Mouse (Mus musculus): ENCODE data around the gene Pla2g12b. TPM values are rescaled to one million over a fixed set of nuclear protein-coding genes. Genes with fewer than 3 reads are reported as not detected.
A peak's percentile ranks its signal among the peaks of the same experiment; 100 is the strongest.

Pla2g12b gene
- polyA plus RNA-seq, 1 experiment from 2014 or later, result not detected

DNA sequence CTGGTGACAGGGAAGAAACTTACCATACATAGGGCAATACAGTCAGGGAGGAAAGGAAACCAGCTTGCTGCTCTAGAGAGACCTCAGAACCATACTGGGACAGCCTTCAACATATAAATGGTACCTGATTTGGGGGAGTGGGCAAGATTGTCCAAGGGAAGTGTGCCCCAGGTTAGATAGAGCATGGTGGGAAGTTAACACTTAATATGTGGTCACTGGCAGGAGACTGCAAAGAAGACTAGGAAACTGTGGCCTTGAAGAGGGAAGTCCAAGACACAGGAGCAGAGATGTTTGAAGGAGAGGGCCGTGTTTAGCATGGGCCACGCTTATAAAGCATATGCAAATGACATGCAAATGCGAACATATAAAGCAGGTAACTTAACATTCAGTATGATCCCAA lies 40.6 kb downstream of the Pla2g12b start:
- Histone ChIP-seq H3K36me3 (no peaks in the 10 kb centered on the region), H3K4me3 (no peak overlapping the region), H3K4me1 (peaks cover 5% of the 10 kb centered on the region; the same call in 1 of the 2 replicates), H3K9ac (replicated peaks) (no peak overlapping the region), H3K4me2 (replicated peaks) (no peak overlapping the region), H3K27ac (replicated peaks) (no peak overlapping the region), H3K9me3 (no peaks in the 10 kb centered on the region), H3K27me3 (no peaks in the 10 kb centered on the region)
- ATAC-seq (ENCODE audit: low FRiP score, low read depth), result no peak
- WGBS, result 76% methylated on average over 3 of the region's 3 CpGs

DNA sequence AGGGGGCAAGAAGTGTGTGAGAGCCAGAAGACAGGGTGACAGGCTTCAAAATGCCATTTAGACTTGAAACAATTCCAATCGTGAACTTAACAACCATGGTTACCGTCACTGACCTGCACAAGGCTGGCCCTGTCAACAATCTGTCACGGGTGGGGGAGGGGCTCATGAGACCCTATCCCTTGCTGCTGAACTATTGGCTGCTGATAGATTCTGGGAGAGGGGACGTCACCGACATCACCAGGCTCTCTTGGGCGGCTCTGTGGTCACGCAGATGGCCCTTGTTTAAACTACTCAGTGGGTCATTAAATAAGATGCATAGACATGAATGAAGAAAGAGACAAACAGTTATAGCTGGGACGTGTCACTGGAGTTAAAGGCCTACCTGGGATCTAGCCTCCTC lies 41.2 kb downstream of the Pla2g12b start:
- 55% methylated on average over 8 of the region's 8 CpGs for WGBS
- Histone ChIP-seq H3K9me3 (no peaks in the 10 kb centered on the region), H3K4me3 (no peak overlapping the region), H3K9ac (replicated peaks) (no peak overlapping the region), H3K4me2 (replicated peaks) (no peak overlapping the region), H3K4me1 (peaks cover 5% of the 10 kb centered on the region; the same call in 1 of the 2 replicates), H3K36me3 (no peaks in the 10 kb centered on the region), H3K27me3 (no peaks in the 10 kb centered on the region), H3K27ac (replicated peaks) (no peak overlapping the region)
- ATAC-seq (ENCODE audit: low FRiP score, low read depth), result peak; percentile 56

DNA sequence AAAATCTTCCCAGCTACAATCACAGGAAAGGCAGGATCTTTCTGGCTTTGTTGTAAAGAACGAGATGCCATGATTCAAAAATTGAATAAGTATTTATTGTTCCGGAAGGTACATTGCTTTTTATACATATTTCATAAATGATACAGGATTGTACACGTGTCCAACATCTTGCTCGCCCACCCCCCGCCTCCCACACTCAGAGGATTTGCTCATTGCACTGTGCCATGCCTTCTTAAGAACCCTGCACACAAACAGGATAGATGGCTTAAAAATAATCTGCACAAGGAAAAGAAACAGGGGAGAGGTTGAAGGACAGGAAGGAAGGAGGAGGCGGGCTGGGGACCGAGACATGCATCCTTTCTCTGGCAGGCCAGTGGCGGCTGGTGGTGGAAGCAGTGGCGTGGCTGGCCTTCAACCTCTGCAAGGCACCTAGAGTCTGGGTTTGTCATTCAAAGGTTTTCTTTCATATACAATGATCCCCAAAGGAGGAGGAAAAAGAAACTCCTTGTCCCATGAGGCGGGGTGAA lies 43.5 kb downstream of the Pla2g12b start:
- Histone ChIP-seq H3K4me1 (peaks cover 7% of the 10 kb centered on the region; the same call in 1 of the 2 replicates), H3K4me3 (no peak overlapping the region), H3K36me3 (no peaks in the 10 kb centered on the region), H3K27ac (replicated peaks) (no peak overlapping the region), H3K9me3 (no peaks in the 10 kb centered on the region), H3K27me3 (no peaks in the 10 kb centered on the region), H3K4me2 (replicated peaks) (no peak overlapping the region), H3K9ac (replicated peaks) (no peak overlapping the region)
- 89% methylated on average over 10 of the region's 10 CpGs for WGBS
- no peak for ATAC-seq (ENCODE audit: low FRiP score, low read depth)

DNA sequence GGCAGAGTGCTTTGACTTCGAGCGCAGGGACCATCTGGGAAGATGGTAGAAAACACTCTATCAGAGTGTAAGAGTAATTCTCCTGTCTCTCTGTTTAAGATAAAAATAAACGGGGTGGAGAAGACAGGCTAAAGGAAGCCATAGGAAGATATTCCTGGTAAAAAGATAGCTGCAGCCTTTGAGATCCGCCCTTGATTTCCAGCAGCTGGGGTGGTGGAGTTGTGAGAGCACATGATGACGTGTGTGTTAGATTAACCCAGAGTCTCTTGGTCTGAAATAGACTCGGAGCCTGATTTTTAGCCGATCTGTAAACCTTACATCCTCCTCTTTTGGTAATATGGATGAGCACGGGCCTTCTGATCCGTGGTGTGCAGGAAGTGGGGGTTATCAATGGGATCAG lies 44.1 kb downstream of the Pla2g12b start:
- no peak for ATAC-seq (ENCODE audit: low FRiP score, low read depth)
- Histone ChIP-seq H3K36me3 (no peaks in the 10 kb centered on the region), H3K27me3 (no peaks in the 10 kb centered on the region), H3K4me2 (replicated peaks) (no peak overlapping the region), H3K4me3 (no peak overlapping the region), H3K9me3 (no peaks in the 10 kb centered on the region), H3K4me1 (peaks cover 7% of the 10 kb centered on the region; the same call in 1 of the 2 replicates), H3K9ac (replicated peaks) (no peak overlapping the region), H3K27ac (replicated peaks) (no peak overlapping the region)
- WGBS, result 84% methylated on average over 9 of the region's 9 CpGs

DNA sequence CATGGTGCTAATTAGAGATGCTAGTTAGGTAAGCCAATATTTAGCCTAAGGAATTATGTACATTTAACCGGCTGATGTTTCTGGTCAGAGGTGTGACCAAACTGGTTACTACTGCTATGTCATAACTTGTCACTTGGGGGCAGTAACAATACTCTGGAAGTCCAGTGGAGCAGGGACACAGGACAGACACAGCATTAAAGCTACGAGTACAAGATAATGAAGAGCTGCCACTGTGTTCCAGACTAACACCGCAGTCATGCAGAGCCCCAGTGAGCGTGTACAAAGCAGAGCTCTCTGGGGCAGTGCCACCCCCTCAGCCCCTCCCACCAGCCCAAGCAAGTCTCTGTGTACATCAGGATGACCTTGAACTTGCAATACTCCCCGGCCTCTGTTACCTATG lies 48.4 kb downstream of the Pla2g12b start:
- 0 out of 2 replicates have a peak, but pooled peaks cover 2% of the 10 kb centered on the region for H3K4me1 ChIP-seq
- no peak overlapping the region for H3K4me2 ChIP-seq (replicated peaks)
- H3K9me3 ChIP-seq, result no peaks in the 10 kb centered on the region
- H3K27me3 ChIP-seq, result no peaks in the 10 kb centered on the region
- peak; percentile 52 for ATAC-seq (ENCODE audit: low FRiP score, low read depth)
- WGBS, result 53% methylated on average over 5 of the region's 5 CpGs
- H3K36me3 ChIP-seq, result 0 out of 2 replicates have a peak, but pooled peaks cover 3% of the 10 kb centered on the region
- no peak overlapping the region for H3K27ac ChIP-seq (replicated peaks)
- H3K9ac ChIP-seq (replicated peaks), result no peak overlapping the region
- no peak overlapping the region for H3K4me3 ChIP-seq

DNA sequence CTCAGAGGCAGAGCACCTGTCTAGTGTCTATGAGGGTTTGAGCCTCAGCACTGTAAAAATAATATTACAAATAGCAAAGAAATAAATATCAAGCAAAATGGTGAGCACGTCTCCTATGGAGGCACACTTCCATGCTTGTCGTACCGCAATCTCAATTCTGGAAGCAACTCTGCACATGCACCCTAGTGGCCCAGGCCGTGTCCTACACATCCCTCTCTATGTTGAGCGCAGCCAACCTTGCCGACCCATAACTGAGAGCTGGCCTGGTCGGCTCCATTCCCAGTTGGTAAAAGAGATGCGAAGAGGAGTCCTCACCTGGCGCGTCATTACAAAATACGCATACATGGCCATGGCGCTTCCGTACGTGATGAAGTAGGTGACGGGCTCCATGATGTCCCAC lies 51.2 kb downstream of the Pla2g12b start:
- Histone ChIP-seq H3K36me3 (0 out of 2 replicates have a peak, but pooled peaks cover 3% of the 10 kb centered on the region), H3K4me2 (replicated peaks) (no peak overlapping the region), H3K4me1 (0 out of 2 replicates have a peak, but pooled peaks cover 2% of the 10 kb centered on the region), H3K9ac (replicated peaks) (no peak overlapping the region), H3K4me3 (no peak overlapping the region), H3K27ac (replicated peaks) (no peak overlapping the region), H3K27me3 (no peaks in the 10 kb centered on the region), H3K9me3 (no peaks in the 10 kb centered on the region)
- ATAC-seq (ENCODE audit: low FRiP score, low read depth), result no peak
- WGBS, result 96% methylated on average over 15 of the region's 15 CpGs

DNA sequence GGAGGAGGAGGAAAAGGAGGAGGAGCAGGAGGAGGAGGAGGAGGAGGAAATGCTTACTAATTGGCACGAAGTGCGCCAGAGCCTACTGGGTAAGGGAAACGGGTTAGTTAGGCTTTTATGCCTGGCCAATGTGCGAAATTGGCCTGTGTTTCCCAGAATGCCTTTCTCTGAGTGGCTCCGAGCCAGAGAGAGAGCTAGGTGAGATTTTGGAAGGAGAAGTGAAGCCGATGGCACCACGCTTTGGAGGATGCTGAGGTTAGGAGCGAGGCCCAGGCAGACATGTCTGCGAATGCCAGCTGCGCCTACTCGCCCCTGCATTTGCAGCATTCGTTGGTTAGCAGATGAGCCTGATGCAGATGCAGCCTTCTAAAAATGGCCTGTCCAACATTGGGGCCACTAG lies 56.3 kb downstream of the Pla2g12b start:
- Histone ChIP-seq H3K4me2 (replicated peaks) (no peak overlapping the region), H3K36me3 (0 out of 2 replicates have a peak, but pooled peaks cover 3% of the 10 kb centered on the region), H3K27me3 (no peaks in the 10 kb centered on the region), H3K9ac (replicated peaks) (no peak overlapping the region), H3K27ac (replicated peaks) (no peak overlapping the region), H3K4me3 (no peak overlapping the region), H3K4me1 (no peaks in the 10 kb centered on the region), H3K9me3 (no peaks in the 10 kb centered on the region)
- 88% methylated on average over 12 of the region's 12 CpGs for WGBS
- ATAC-seq (ENCODE audit: low FRiP score, low read depth), result no peak

DNA sequence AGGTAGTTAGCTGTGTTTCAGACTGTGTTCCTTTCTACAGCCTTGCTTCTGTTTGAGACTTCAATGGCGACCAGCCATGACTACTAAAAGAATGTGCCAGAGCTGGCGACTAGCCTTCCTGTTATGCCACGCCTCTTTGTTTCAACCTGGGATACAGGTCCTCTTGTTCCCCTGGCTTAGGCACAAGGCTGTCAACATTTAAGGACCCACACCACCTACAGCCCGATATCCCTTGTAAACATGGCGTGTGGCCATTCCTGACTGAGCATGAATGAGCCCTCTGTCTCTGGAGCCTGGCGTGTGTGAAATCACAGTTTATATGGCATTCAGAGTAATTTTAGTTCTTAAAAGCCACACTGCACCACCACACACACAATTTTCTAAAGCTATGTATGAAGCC lies 58.8 kb downstream of the Pla2g12b start:
- H3K4me2 ChIP-seq (replicated peaks), result no peak overlapping the region
- no peaks in the 10 kb centered on the region for H3K4me1 ChIP-seq
- H3K4me3 ChIP-seq, result no peak overlapping the region
- no peaks in the 10 kb centered on the region for H3K27me3 ChIP-seq
- H3K27ac ChIP-seq (replicated peaks), result no peak overlapping the region
- no peaks in the 10 kb centered on the region for H3K9me3 ChIP-seq
- WGBS, result 94% methylated on average over 6 of the region's 6 CpGs
- no peak overlapping the region for H3K9ac ChIP-seq (replicated peaks)
- ATAC-seq (ENCODE audit: low FRiP score, low read depth), result no peak
- no peaks in the 10 kb centered on the region for H3K36me3 ChIP-seq

DNA sequence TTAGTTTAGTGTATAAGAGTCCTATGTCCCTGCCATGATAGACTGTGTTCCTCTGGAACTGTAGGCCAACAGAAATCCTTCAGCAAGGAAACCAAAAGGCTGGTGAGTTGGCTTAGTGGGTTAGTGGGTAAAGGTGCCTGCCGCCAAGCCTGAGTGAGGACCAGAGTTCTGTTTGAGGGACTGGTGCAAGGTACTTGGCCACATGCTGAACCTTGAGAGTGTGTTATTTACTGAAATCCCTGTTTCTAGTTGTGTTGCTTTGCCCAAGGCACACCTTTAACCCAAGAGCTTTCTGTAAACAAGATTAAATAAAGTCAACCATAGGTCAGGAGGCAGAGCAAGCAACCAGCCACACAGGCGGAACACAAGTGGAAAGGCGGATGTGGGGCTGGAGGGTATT lies 62.1 kb downstream of the Pla2g12b start:
- no peaks in the 10 kb centered on the region for H3K36me3 ChIP-seq
- no peak overlapping the region for H3K4me2 ChIP-seq (replicated peaks)
- no peak overlapping the region for H3K4me3 ChIP-seq
- H3K9me3 ChIP-seq, result no peaks in the 10 kb centered on the region
- H3K4me1 ChIP-seq, result peaks cover 5% of the 10 kb centered on the region; the same call in 1 of the 2 replicates
- no peaks in the 10 kb centered on the region for H3K27me3 ChIP-seq
- 84% methylated on average over 3 of the region's 3 CpGs for WGBS
- ATAC-seq (ENCODE audit: low FRiP score, low read depth), result no peak
- H3K9ac ChIP-seq (replicated peaks), result no peak overlapping the region
- H3K27ac ChIP-seq (replicated peaks), result no peak overlapping the region

DNA sequence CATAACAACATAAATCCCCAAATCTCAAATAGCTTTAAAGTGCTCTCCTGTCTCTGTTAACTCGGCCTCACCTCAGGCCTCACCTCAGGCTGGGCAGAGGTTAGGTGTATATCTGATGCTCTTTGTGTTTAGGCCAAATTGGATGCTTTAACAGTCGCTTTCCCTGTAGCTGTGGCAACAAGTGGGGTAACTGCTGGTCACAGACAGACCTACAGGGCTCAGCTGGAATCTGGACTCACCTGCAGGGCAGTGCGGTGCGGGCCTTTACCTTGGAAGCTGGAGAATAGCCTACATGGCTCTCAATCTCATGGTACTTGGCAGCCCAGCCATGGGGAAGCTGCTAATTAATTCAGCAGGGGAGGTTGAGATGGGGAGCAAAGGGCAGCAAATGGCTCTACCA lies 63.2 kb downstream of the Pla2g12b start:
- H3K4me3 ChIP-seq, result no peak overlapping the region
- H3K4me2 ChIP-seq (replicated peaks), result no peak overlapping the region
- peaks cover 5% of the 10 kb centered on the region; the same call in 1 of the 2 replicates for H3K4me1 ChIP-seq
- no peaks in the 10 kb centered on the region for H3K9me3 ChIP-seq
- ATAC-seq (ENCODE audit: low FRiP score, low read depth), result no peak
- no peak overlapping the region for H3K27ac ChIP-seq (replicated peaks)
- WGBS, result 85% methylated on average over 4 of the region's 4 CpGs
- no peak overlapping the region for H3K9ac ChIP-seq (replicated peaks)
- H3K27me3 ChIP-seq, result no peaks in the 10 kb centered on the region
- H3K36me3 ChIP-seq, result no peaks in the 10 kb centered on the region

DNA sequence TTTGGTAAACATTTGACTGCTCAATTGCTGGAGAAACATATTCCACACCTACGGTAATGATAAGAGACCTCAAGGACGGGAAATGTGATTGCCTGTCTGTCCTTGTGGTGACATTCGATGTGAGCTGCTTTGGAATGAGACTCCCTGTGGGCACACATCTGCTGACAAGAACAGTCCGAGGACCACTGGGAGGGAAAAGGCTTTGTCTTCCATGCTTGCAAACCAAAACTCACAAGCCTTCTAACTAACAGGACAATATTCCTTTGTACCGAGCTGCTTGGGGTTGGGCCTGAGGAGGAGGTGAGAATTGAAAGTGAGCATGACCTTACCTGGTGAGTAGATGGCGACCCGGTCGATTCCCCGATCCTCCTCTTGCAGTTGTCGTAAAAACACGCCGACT lies 63.8 kb downstream of the Pla2g12b start:
- no peaks in the 10 kb centered on the region for H3K36me3 ChIP-seq
- no peak for ATAC-seq (ENCODE audit: low FRiP score, low read depth)
- no peak overlapping the region for H3K9ac ChIP-seq (replicated peaks)
- no peaks in the 10 kb centered on the region for H3K9me3 ChIP-seq
- no peaks in the 10 kb centered on the region for H3K27me3 ChIP-seq
- peaks cover 5% of the 10 kb centered on the region; the same call in 1 of the 2 replicates for H3K4me1 ChIP-seq
- no peak overlapping the region for H3K4me2 ChIP-seq (replicated peaks)
- WGBS, result 88% methylated on average over 12 of the region's 12 CpGs
- H3K27ac ChIP-seq (replicated peaks), result no peak overlapping the region
- H3K4me3 ChIP-seq, result no peak overlapping the region

DNA sequence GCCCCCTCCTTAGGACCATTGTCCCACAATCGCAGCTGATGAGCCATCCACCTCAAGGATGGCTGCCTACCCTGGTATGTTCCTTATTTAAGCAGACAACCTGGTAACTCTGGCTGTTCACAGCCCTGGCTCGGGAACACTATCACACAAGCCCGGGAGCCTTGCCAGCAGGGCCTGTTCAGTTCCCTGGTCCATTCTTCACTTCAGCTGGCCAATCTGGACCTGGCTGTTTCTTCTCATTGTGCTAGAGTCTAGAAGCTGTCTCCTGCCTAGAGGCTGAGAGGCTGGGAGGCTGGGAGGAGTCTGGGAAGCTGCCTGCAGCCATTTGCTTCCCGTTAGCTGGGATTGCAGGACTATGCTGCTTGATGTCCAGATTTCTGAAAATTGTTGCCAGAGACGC lies 67.0 kb downstream of the Pla2g12b start:
- Histone ChIP-seq H3K4me2 (replicated peaks) (no peak overlapping the region), H3K4me3 (no peak overlapping the region), H3K27me3 (no peaks in the 10 kb centered on the region), H3K27ac (replicated peaks) (no peak overlapping the region), H3K4me1 (peaks cover 5% of the 10 kb centered on the region; the same call in 1 of the 2 replicates), H3K36me3 (no peaks in the 10 kb centered on the region), H3K9me3 (no peaks in the 10 kb centered on the region), H3K9ac (replicated peaks) (no peak overlapping the region)
- WGBS, result 86% methylated on average over 5 of the region's 5 CpGs
- ATAC-seq (ENCODE audit: low FRiP score, low read depth), result no peak

Data from midbrain, embryonic 12.5 days (tissue).